Mouse (Mus musculus) ES-Bruce4 (cell line): ENCODE data around the gene Cacna1g. TPM values are rescaled to one million over a fixed set of nuclear protein-coding genes. Genes with fewer than 3 reads are reported as not detected.

ENCODE experiments used
- H3K27ac ChIP-seq: 2 replicates; pipeline ENCODE4 v1.5.1; 2012; ENCODE audit warnings: low read length, inconsistent platforms; ENCODE audit not compliant: insufficient read depth
- H3K27me3 ChIP-seq: 2 replicates; pipeline ENCODE4 v1.6.1; 2012; ENCODE audit warnings: mild to moderate bottlenecking, low read length, inconsistent platforms; ENCODE audit not compliant: control insufficient read depth, poor library complexity, insufficient read depth, severe bottlenecking
- H3K36me3 ChIP-seq: 2 replicates; pipeline ENCODE4 v1.6.1; 2012; ENCODE audit warnings: inconsistent platforms, mild to moderate bottlenecking, low read length, moderate library complexity; ENCODE audit not compliant: control insufficient read depth, poor library complexity, insufficient read depth, severe bottlenecking
- H3K4me1 ChIP-seq: one replicate; pipeline ENCODE4 v1.8.1; 2011; ENCODE audit warnings: low read length; ENCODE audit not compliant: control insufficient read depth, insufficient read depth
- H3K4me3 ChIP-seq: 2 replicates; pipeline ENCODE4 v1.5.1; 2011; ENCODE audit warnings: low read depth, mild to moderate bottlenecking, low read length
- H3K9ac ChIP-seq: 2 replicates; pipeline ENCODE4 v1.6.1; 2012; ENCODE audit warnings: low read depth, mild to moderate bottlenecking, inconsistent platforms; ENCODE audit not compliant: poor library complexity, severe bottlenecking
- H3K9me3 ChIP-seq: replicated peaks from 2 replicates; pipeline ENCODE4 v1.6.1; 2012; ENCODE audit warnings: mild to moderate bottlenecking, low read length, inconsistent platforms; ENCODE audit not compliant: control insufficient read depth, poor library complexity, insufficient read depth, severe bottlenecking
- CTCF ChIP-seq: IDR thresholded peaks from one replicate; pipeline ENCODE4 v1.8.1; 2011; ENCODE audit warnings: low read depth, low read length
- EP300 ChIP-seq: IDR thresholded peaks from 2 replicates; pipeline ENCODE4 v1.6.1; 2011; ENCODE audit warnings: low read depth, low read length; ENCODE audit not compliant: insufficient read depth
- POLR2A ChIP-seq: IDR thresholded peaks from one replicate; pipeline ENCODE4 v1.8.1; 2011; ENCODE audit warnings: low read length; ENCODE audit not compliant: insufficient read depth
- polyA plus RNA-seq: library from polyadenylated mRNA; stranded (reverse); fragments of >200 nt; gene quantifications from 2 replicates; pipeline ENCODE4 v1.2.4, GENCODE M21; 2011; ENCODE audit warnings: low read depth; ENCODE audit not compliant: missing spikeins, insufficient read depth, insufficient read length

The Cacna1g gene
- polyA plus RNA-seq, 1 experiment: 2.9 TPM

DNA sequence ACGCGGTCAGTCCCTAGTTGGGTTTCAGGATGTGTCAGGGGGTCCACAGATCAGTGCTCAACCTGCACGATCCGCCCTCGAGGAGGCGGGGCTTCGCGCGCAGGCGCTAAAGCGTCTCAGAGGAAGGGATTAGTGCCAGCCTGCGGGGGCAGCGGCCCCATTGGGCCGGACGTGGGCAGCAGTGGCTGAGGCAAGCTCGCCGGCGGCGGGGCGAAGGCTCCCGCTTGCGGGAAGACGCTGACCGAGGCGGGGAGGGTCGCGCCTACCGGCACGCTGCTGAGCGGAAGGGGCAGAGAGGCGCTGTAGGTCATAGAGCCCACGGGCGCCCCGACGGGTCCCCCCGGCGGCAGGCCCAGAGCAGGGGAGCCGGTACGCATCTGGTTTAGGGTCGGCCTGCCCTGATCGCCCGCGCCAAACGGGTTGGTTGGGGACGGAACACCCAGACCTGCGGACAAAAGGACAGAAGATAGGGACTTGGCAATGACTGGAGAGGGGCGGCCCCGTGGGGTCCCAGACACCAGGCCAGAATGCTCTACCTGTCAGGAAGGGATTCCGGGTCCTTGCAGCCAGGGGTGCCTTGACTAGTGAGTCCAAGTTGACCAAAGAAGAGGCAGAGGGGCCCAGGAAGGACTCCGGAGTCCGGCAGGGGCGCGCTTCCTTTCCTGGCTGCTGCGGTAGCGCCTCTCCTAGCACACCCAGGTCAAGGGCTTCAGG lies 17.2 kb upstream of the Cacna1g start:
- no peaks in the 10 kb centered on the region for H3K9me3 ChIP-seq
- TF ChIP-seq CTCF: no peak
- TF ChIP-seq EP300: no peak
- no peak for TF ChIP-seq POLR2A
- no peaks in the 10 kb centered on the region for H3K4me1 ChIP-seq
- no peak overlapping the region for H3K27ac ChIP-seq
- H3K36me3 ChIP-seq: no peaks in the 10 kb centered on the region
- peak overlapping the region; percentile 71 for H3K9ac ChIP-seq
- H3K4me3 ChIP-seq: peak overlapping the region; percentile 62
- H3K27me3 ChIP-seq: no peaks in the 10 kb centered on the region

DNA sequence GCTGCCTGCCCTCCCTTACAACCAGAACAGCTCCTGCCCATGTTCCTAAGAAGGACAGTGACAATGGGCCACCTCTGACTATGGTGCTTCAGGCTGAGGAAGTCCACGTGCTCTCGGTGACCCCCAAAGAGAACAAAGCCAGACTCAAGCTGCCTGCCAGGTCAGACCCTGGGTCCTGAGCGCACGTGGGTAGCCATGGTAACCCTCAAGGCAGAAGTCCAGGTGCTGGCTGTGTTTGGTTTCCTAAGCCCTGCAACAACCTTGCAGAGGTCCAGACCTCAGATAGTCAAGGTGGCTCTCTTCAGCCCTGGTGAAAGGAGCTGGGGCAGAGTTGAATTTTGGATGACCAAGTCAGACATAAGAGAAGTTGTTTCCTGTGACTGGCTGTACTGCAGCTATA lies 15.7 kb upstream of the Cacna1g start:
- no peak for TF ChIP-seq POLR2A
- no peak for TF ChIP-seq EP300
- no peak for TF ChIP-seq CTCF
- Histone ChIP-seq H3K36me3 (no peaks in the 10 kb centered on the region), H3K9ac (no peak overlapping the region), H3K4me3 (no peak overlapping the region), H3K27ac (no peak overlapping the region), H3K27me3 (no peaks in the 10 kb centered on the region), H3K9me3 (no peaks in the 10 kb centered on the region), H3K4me1 (no peaks in the 10 kb centered on the region)

DNA sequence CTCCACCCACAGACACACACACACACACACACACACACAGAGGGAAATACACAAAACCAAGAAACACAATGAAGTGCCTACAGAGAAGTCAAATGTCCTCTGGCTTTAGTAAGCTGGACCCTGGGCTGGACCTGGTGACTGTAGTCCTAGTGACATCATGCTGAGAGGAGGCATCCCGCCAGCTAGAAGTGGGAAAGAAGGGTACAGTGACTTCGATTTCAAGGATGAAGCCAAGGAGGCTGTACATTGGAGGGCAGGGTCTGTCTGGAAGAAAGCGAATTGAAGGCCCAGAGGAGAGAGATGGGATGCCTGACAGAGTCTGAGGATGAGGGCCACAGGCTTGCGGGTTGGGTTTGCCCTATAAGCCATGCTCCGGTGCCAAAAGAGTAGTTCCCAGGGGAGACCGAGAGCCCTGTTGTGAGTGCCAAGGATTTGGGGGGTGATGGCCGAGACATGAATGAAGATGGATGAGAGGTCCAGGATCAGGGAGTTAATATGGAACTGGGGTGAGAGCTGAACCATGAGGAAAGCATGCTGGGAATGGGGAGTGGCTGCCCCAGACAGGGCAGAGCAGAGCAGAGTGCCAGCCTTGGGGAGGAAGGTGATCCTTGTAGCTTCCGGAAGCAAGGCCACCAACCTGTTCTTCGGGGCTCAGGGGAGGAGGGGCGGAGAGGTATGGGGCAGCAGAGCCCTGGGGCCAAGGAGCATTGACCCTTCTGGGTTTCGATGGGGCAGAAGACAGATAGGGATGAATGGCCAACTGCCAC lies 15.0 kb upstream of the Cacna1g start:
- Histone ChIP-seq H3K27ac (no peak overlapping the region), H3K4me3 (no peak overlapping the region), H3K9me3 (no peaks in the 10 kb centered on the region), H3K27me3 (no peaks in the 10 kb centered on the region), H3K9ac (no peak overlapping the region), H3K36me3 (no peaks in the 10 kb centered on the region), H3K4me1 (no peaks in the 10 kb centered on the region)
- TF ChIP-seq EP300 (no peak), CTCF (no peak), POLR2A (no peak)

DNA sequence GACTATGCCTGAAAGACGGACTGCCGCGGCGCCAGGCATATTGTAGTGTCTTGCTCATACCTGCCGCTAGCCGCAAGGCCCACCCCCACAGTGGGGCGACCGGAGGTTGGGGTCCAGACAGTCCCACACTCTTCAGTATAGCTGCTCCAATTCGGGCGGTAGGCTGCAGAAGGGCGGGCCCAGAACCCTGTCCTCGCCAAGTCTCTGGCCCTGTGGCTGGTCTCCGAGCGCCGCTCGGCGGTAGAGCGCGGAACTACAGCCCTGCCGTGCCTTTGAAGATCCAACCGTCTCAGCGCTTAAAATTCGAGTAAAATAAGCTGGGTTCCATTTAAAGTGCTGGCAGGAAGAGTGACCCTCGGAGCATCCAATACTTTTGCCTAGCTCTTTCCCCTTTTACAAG lies 12.0 kb upstream of the Cacna1g start, which contains the start of gene Spata20:
Gene Spata20 (minus strand): TSS at position 179 of the 400 bp plus-strand sequence.
- H3K4me1 ChIP-seq: no peaks in the 10 kb centered on the region
- TF ChIP-seq CTCF: peak; percentile 88
- TF ChIP-seq EP300: no peak
- TF ChIP-seq POLR2A: no peak
- no peaks in the 10 kb centered on the region for H3K9me3 ChIP-seq
- no peaks in the 10 kb centered on the region for H3K36me3 ChIP-seq
- H3K4me3 ChIP-seq: no peak within 1 kb of the TSS
- H3K27me3 ChIP-seq: no peaks in the 10 kb centered on the region
- H3K9ac ChIP-seq: no peak within 1 kb of the TSS
- no peak within 1 kb of the TSS for H3K27ac ChIP-seq

DNA sequence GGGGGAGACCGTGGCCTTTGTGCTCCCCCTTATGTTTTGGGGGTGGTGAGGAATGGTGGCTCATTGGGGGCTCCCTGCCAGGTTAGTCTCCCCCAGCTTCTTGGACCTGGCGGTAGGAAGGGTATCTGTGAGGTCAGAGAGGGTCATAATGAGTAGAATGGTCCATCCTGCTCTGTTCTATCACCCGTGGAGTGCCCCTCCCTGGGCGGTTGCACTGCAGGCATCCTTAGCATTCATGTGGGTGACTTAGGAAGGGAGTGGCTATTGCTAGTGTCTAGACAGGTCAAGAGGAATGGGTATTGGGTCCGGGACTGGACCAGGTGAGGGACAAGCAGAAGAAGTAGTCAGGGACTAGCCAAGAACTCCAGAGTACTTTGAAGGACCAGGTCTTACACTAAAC lies 11.2 kb upstream of the Cacna1g start:
- Histone ChIP-seq H3K4me1 (no peaks in the 10 kb centered on the region), H3K9me3 (no peaks in the 10 kb centered on the region), H3K36me3 (no peaks in the 10 kb centered on the region), H3K27me3 (no peaks in the 10 kb centered on the region), H3K27ac (no peak overlapping the region), H3K4me3 (no peak overlapping the region), H3K9ac (no peak overlapping the region)
- TF ChIP-seq CTCF (no peak), EP300 (no peak), POLR2A (no peak)

DNA sequence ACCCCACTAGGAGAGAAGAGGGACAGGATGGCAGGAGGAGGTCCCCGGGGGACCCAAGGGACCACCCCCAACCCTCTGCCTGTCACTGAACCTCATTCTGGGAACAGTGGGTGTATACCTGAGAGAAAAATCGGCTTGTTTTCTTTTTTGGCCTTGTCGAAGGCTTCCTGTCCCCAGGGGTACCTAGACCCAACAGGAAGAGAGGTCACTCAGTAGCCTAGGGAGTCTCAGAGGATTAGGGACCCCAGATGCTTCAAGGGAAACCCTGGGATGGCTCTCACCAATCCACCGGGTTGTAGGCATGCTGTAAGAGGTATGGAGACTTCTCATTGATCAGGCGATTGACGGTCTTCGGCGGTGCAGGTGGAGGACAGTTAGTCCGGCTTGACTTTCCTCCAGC lies 10.6 kb upstream of the Cacna1g start:
- no peaks in the 10 kb centered on the region for H3K9me3 ChIP-seq
- H3K4me3 ChIP-seq: no peak overlapping the region
- no peak overlapping the region for H3K27ac ChIP-seq
- H3K4me1 ChIP-seq: no peaks in the 10 kb centered on the region
- no peak overlapping the region for H3K9ac ChIP-seq
- no peaks in the 10 kb centered on the region for H3K27me3 ChIP-seq
- TF ChIP-seq POLR2A: no peak
- no peak for TF ChIP-seq CTCF
- no peak for TF ChIP-seq EP300
- no peaks in the 10 kb centered on the region for H3K36me3 ChIP-seq
